Mouse (Mus musculus): ENCODE measurements around the gene Krt7. TPM values are rescaled to one million over a fixed set of nuclear protein-coding genes. Genes with fewer than 3 reads are reported as not detected.

The Krt7 gene
- polyA plus RNA-seq, 1 experiment, result 50.9 TPM

DNA sequence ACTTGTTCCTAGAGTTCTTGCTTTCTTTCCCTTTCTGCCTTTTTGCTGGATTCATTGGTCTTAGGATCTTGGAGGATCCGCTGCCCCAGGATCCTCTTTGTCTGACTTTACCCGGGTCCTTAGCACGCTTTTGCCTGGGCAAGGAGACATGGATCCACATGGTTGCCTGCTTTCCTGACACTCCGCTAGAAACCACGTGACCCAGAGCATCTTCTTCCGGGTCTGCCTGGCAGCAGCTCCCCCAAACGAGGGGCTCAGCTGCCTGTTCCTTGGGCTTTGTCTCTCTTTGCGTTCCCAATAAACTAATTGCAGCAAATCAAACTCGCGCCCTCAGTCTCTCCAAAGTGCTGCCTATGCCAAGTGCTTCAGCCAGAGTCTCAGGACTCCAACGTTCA, 68.8 kb downstream of the Krt7 start:
- 24% methylated on average over 11 of the region's 11 CpGs for WGBS
- Histone ChIP-seq H3K4me1 (ENCODE audit: control insufficient read depth, insufficient read depth, low read length) (no peaks in the 10 kb centered on the region), H3K36me3 (ENCODE audit: control insufficient read depth, insufficient read depth, low read length) (no peaks in the 10 kb centered on the region), H3K4me3 (ENCODE audit: insufficient read depth, low read depth, low read length) (no peak overlapping the region), H3K27me3 (replicated peaks; ENCODE audit: control insufficient read depth, insufficient read depth, low read length) (no peaks in the 10 kb centered on the region), H3K27ac (ENCODE audit: insufficient read depth, low read depth, low read length) (no peak overlapping the region)
- TF ChIP-seq CTCF (conservative IDR thresholded peaks at IDR 0.05; ENCODE audit: insufficient read depth, insufficient read length, low read depth, low read length) (no peak), POLR2A (IDR thresholded peaks at IDR 0.05; ENCODE audit: low read depth, low read length) (no peak)
- no peak for DNase-seq

Other genes with a start within 250 kb of the Krt7 start
- gene Acvr1b, start 237.0 kb upstream of the Krt7 start, polyA plus RNA-seq (2012; rRNA removed), result 37.0 and 37.2 TPM in 2 replicates
- gene Grasp, start 186.9 kb upstream of the Krt7 start, polyA plus RNA-seq (2012; rRNA removed), result 6.2 and 7.0 TPM in 2 replicates
- gene Nr4a1, start 156.8 kb upstream of the Krt7 start, polyA plus RNA-seq (2012; rRNA removed), result 4.9 and 5.7 TPM in 2 replicates
- gene Atg101, start 126.8 kb upstream of the Krt7 start, polyA plus RNA-seq (2012; rRNA removed), result 46.1 and 48.7 TPM in 2 replicates
- 0.13 and 0.37 TPM in 2 replicates for gene 6030408B16Rik, start 117.8 kb upstream of the Krt7 start, polyA plus RNA-seq (2012; rRNA removed)
- gene Krt80, start 40.9 kb upstream of the Krt7 start, polyA plus RNA-seq (2012; rRNA removed), result 14.2 and 14.7 TPM in 2 replicates
- gene Krt87, start 27.8 kb downstream of the Krt7 start, polyA plus RNA-seq (2012; rRNA removed), result not detected in 2 replicates
- gene Krt88, start 36.7 kb downstream of the Krt7 start, polyA plus RNA-seq (2012; rRNA removed), result 0.18 TPM in 1 of 2 replicates, not detected in the other
- not detected in 2 replicates for gene Krt81, start 52.7 kb downstream of the Krt7 start, polyA plus RNA-seq (2012; rRNA removed)
- gene Krt86, start 62.4 kb downstream of the Krt7 start, polyA plus RNA-seq (2012; rRNA removed), result not detected in 2 replicates
- gene Krt83, start 80.5 kb downstream of the Krt7 start, polyA plus RNA-seq (2012; rRNA removed), result 0.08 TPM in 1 of 2 replicates, not detected in the other
- not detected in 2 replicates for gene Gm49425, start 106.2 kb downstream of the Krt7 start, polyA plus RNA-seq (2012; rRNA removed)
- not detected in 2 replicates for gene Krt84, start 121.8 kb downstream of the Krt7 start, polyA plus RNA-seq (2012; rRNA removed)
- gene Krt82, start 139.6 kb downstream of the Krt7 start, polyA plus RNA-seq (2012; rRNA removed), result not detected in 2 replicates
- gene Krt90, start 151.9 kb downstream of the Krt7 start, polyA plus RNA-seq (2012; rRNA removed), result not detected in 2 replicates
- gene Krt75, start 162.9 kb downstream of the Krt7 start, polyA plus RNA-seq (2012; rRNA removed), result not detected in 2 replicates
- gene Gm5414, start 217.1 kb downstream of the Krt7 start, polyA plus RNA-seq (2012; rRNA removed), result not detected in 2 replicates
- not detected in 2 replicates for gene Gm5478, start 236.3 kb downstream of the Krt7 start, polyA plus RNA-seq (2012; rRNA removed)